Mouse (Mus musculus) gastrocnemius, adult 18-20 months (tissue): Measurements from ENCODE around the gene H2-DMa. TPM values are rescaled to one million over a fixed set of nuclear protein-coding genes. Genes with fewer than 3 reads are reported as not detected.
A peak's percentile ranks its signal among the peaks of the same experiment; 100 is the strongest.

Experiments
- DNase-seq: peaks from one replicate; pipeline ENCODE4 v3.0.0; 2021; ENCODE audit warnings: low spot score
- total RNA-seq, 2 experiments: library from RNA; stranded (reverse); gene quantifications; 2 replicates each; pipeline ENCODE4 v1.2.3; 2021

H2-DMa gene
- total RNA-seq, 2 experiments from 2014 or later: 2.6 to 3.2 TPM

DNA sequence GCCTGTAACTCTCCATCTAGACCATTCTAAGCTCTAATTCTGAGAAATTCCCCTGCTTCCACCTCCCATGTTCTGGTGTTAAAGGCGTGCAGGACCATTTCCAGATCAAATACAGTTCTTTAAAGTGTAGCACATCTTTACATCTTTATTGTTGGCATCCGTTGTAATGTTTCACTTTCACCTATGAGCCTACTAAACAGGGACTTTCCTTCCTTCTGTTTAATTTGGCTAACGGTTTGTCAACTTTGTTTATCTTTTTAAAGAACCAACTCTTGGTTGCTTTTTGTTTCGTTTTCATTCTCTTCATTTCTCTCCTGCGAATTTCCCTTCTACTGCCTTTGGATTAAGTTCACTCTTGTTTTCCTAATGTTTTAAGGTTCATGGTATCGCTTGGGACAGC is 16.5 kb upstream of the H2-DMa start:
- no peak for DNase-seq

DNA sequence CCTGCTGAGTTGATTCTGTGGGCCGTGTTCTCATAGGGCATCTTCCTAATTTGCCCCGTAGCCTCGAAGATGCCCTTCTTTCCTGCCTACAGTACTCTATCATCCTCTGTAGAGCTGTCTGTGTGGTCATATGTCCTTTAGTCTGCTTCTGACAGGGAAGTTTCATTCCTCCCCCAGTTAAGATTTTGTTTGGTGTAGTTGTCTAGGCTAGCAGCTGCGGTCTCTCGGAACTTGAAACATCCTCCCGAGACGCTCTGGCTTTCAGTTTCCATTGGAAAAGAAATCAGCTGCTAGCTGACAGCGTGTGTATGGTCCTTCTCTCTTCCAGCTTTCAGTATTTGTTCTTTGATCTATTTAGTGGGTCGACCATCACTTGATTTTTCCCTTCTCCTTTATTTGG is 14.5 kb upstream of the H2-DMa start:
- DNase-seq: no peak

DNA sequence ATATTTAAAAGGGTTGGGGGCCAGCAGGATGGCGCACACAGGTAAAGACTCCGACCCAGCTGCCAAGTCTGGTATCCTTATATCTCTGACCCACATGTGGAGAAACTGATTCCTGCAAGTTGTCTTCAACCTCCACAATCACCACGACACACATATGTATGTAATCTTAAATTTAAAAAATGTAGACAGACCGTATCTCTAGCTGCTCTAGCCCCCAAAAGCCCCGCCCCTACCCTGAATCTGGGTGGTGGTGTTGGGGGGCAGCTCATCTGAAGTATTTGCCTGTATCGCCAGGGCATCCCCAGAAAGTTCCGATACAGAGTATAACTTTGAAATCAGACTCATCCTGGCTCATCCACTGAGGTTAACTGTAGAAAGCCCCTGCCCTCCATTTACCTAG is 12.8 kb upstream of the H2-DMa start:
- no peak for DNase-seq

GRCm38 (mm10) chr17:34107109-34107867 is 12.1 kb upstream of the H2-DMa start:
- DNase-seq: no peak

- DNase-seq: no peak
Observed at GRCm38 (mm10) chr17:34108460-34108859, 10.9 kb upstream of the H2-DMa start.

GRCm38 (mm10) chr17:34109038-34109805 is 10.1 kb upstream of the H2-DMa start:
- DNase-seq: no peak

DNA sequence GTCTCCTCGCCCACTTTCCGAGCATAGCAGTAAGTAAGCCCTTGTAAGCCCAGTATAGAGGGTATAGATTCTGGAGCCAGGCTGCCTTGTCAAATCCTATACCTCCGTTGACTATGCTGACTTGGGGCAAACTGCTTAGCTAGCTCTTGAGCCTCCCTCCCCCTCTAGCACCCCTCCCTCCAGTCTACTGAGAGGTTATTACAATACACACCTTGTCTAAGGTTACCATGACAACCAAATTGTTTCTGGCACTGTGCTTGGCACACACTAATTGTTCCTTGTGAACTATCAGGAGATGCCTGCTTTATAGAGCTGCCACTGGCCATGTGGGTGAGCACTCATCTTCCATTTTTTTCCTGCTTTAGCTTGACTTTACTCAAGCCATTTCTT is 9.5 kb upstream of the H2-DMa start:
- DNase-seq: no peak

- DNase-seq: no peak
Observed at GRCm38 (mm10) chr17:34110309-34110708, 9.0 kb upstream of the H2-DMa start.

DNA sequence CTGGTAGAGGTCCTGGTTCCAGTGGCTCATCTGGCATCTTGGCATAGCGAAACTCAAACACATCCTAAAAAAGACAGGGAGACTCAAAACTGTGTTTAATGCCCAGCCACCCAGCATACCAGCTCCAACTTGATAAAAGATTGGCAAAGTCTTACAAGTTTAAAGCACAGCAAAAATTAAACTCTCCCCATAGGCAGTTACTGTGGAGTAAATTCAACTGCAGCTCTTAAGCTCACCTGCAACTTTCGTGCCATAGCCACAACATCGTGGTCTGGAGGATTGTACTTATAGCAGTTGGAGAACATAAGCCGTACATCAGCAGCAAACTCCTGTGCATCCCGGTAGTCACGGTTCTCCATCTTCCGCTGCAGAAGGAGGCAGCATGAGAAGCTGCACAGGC is 5.2 kb upstream of the H2-DMa start:
- DNase-seq: no peak

DNA sequence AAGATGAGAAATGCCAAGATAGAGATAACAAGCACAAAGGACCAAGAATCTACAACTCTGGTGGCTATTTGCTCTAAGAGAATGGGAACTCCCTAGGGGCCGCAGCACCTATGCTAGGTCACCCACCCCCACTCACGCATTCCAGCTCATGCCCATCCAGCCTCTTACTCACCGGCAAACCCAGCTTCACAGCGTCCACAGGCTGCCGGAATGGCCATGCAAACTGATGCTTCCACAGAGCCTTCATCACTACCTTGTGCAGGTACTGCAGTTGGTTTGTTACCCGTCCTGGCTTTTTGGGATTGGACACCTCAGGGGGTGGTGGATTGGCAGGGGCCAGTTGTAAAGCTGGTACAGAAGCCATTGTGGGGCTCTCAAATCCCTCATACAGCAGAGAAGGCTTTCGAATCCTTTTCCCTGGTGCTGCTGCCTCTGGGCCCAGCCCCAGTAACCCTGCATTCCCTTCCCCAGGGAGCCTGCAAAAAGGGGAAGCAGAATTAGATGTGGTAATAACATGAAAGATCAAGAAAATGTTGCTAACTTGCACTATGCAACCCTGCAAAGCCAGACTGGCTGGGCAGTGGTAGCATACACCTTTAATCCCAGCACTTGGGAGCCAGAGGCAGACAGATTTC is 2.5 kb upstream of the H2-DMa start:
- DNase-seq: no peak

DNA sequence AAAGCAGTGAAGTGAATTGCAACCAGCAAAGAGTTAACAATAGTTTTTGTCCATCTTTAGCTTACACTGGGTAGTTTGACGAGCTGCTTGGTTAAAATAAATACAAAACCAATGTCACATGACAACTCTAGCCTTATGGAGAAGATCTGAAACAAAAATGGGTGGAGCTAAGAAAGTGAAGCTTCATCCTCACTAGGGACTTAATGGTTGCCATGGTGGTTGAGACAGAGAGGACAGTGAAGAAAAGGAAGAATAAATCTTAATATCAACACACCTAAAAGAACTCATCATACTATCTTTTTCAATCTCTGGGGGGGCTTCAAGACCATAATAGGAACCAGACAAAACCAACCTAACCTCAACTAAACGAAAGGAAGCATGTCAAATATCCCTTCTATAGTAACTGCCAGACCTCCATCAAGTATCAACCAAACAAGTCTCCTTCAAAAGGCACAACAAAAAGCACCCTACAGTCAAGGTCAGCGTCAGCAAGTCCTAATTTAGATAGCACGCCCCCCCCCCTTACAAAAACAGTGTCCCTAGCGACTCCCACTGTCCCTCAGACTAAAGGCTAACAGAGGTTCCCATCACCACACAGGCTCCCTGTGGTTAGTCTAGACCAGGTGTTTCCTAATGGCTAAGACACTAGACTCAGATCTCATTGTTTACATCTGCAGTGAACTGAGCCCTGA is 1.8 kb upstream of the H2-DMa start:
- DNase-seq: no peak

DNA sequence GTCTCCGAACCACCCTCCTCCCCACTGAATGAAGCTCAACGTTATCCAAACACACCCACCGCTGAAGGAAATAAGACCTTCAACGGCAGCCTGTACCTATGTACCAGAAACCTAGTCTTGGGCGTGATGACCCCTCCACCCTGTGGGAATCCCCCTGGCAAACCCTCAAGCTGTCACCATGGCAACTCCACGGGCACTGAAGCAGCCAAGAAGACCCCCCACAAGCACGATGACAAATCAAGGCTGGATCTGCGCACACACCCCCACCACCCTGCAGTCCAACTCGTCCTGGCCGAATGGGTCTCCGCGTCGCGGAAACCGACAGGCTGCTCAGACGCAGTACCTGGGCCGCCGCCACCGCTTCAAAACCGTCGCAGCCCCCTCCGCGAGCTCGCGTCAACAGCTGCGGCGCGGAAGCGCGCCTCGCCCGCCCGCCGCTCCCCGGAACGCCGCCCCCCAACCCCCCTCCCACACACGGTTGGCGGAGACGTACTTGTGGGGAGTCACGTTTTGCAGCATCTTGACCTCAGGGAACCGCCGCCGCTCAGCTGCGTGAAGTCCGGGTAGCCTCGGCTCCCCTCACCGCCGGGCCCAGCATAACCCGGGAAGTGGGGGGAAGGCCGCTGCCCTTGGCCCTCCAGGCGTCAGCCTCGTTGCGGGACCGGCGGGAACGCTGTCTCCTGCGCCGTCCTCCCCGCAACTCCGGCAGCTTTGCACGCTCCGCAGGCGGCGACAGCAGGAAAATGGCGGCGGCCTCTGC is 1.0 kb upstream of the H2-DMa start:
- peak; percentile 47 for DNase-seq

- DNase-seq: no peak
Observed at GRCm38 (mm10) chr17:34118873-34119248, 480 bp upstream of the H2-DMa start.

- peak; percentile 91 for DNase-seq
Observed at GRCm38 (mm10) chr17:34120180-34120723, 911 bp downstream of the H2-DMa start.

DNA sequence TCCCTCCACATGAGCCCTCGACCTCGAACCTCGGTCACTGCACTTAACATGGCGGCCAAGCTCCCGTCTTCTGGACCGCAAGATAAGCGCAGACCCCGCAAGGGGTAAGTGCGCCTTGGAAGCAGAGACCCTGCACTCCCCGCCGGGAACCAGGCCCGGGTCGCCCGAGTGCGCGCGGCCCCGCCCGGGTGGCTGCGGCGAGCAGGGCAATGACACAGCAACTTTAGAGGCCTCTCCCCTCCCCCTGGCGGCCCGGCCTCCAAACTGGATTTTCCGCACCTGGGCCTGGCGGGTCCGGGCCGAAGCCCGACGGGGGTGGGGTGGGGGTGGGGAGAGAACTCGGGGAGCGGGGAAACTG is 1.5 kb downstream of the H2-DMa start:
- DNase-seq: peak; percentile 90

- peak; percentile 94 for DNase-seq
Observed at GRCm38 (mm10) chr17:34121172-34121878, 2.0 kb downstream of the H2-DMa start.

DNA sequence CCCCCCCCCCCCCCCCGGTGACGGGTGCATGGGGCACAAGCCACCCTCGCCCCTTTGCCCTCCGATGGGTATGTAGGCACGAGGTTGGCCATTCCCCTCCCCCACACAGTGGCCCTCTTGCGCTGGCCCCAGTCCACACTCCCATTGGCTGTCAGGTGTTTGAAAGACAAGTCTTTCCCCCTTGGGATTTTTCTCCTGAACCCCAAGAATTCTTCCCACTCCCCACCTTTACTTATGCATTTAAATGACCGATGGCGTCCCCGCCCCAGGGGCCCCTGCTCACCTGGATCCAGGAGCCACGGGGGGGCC is 2.5 kb downstream of the H2-DMa start:
- DNase-seq: peak; percentile 72

- DNase-seq: peak; percentile 98
Observed at GRCm38 (mm10) chr17:34122188-34122984, 3.0 kb downstream of the H2-DMa start, which contains the start of gene Brd2. Brd2 (minus strand) TSS chr17:34122634.

GRCm38 (mm10) chr17:34123111-34123510 is 3.8 kb downstream of the H2-DMa start:
- no peak for DNase-seq

- DNase-seq: no peak
Observed at GRCm38 (mm10) chr17:34123518-34123917, 4.2 kb downstream of the H2-DMa start.
